Mouse (Mus musculus): ENCODE measurements at regions not wholly inside any gene's neighbourhood (a gene's known extent, or its start where the extent isn't known, plus 50 kb on each side); places are given as distances from the start of the nearest gene placed in this dataset.

DNA sequence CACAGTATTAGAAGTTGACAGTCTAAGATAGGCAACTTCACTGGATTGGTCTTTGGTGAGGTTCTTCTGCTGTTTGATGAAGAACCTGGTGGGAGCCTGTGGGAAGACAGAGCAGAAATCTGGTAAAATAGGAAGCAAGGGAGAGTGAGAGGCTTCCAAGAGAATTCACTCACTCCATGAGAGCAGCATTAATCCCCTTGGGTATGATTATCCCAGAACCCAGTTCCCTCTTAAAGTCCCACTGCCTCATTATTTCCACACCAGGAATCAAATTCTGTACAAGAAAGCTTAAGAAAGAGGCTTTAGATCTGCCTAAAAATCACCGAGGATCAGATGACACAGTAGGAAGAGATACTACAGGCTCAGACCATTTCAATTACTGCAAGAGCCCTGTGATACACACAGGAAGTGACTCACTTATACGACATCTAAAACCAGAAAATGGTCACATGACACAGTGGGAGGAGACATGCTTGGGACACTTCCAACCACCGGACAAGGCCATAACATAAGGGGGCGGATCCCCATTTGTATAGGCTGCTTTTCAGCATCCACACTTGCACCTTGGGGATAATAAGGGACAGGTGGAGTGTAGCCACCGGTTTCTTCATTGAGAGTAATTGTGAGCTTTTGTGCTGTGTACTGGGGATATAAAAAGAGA lies 168.2 kb downstream of the Cemip2 start:
- WGBS = 52% methylated on average over 5 of the region's 5 CpGs
- DNase-seq = no peak
- TF ChIP-seq CTCF (IDR thresholded peaks at IDR 0.05; ENCODE audit: insufficient read depth, low read length) = no peak
- TF ChIP-seq POLR2A (IDR thresholded peaks at IDR 0.05; ENCODE audit: borderline replicate concordance, extremely low read depth, low read depth, low read length) = no peak
- Histone ChIP-seq H3K4me3 (replicated peaks; ENCODE audit: extremely low read depth, low read depth, low read length) (no peak overlapping the region), H3K4me1 (ENCODE audit: control insufficient read depth, insufficient read depth, low read length) (peaks cover 6% of the 10 kb centered on the region)

- TF ChIP-seq CTCF (IDR thresholded peaks at IDR 0.05; ENCODE audit: insufficient read depth, low read length) (no peak), POLR2A (IDR thresholded peaks at IDR 0.05; ENCODE audit: borderline replicate concordance, extremely low read depth, low read depth, low read length) (no peak)
- H3K4me3 ChIP-seq (replicated peaks; ENCODE audit: extremely low read depth, low read depth, low read length) = no peak overlapping the region
- no peak for DNase-seq
- WGBS = 72% methylated on average over 2 of the region's 2 CpGs
- no peaks in the 10 kb centered on the region; the same call in 1 of the 2 replicates for H3K4me1 ChIP-seq (ENCODE audit: control insufficient read depth, insufficient read depth, low read length)
These were observed 169.9 kb downstream of the Cemip2 start for GRCm38 (mm10) chr19:21948030-21948429.

DNA sequence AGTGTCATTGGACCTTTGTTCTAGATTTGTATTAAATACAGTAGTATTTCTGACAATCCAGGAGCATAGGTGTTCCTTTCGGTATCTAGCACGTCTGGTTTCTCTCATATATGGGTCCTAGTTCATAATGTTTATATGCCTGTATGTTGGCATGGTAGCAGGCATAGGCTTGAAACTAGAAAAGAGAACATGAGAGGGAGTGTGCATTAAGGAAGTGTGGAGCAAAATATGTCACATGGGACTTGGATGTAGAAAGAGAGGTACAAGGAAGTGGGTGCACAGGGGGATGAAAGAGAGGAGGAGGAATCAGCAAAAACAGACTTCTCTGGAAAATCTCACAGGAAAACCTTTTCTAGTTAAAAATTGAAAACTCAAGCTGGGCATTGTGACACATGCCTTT lies 176.2 kb upstream of the Trpm3 start:
- Histone ChIP-seq H3K4me3 (replicated peaks; ENCODE audit: extremely low read depth, low read depth, low read length) (no peak overlapping the region), H3K4me1 (ENCODE audit: control insufficient read depth, insufficient read depth, low read length) (no peaks in the 10 kb centered on the region)
- no peak for DNase-seq
- 90% methylated on average over 2 of the region's 2 CpGs for WGBS
- TF ChIP-seq CTCF (IDR thresholded peaks at IDR 0.05; ENCODE audit: insufficient read depth, low read length) (no peak), POLR2A (IDR thresholded peaks at IDR 0.05; ENCODE audit: borderline replicate concordance, extremely low read depth, low read depth, low read length) (no peak)

- H3K4me3 ChIP-seq (replicated peaks; ENCODE audit: extremely low read depth, low read depth, low read length) = no peak overlapping the region
- 77% methylated on average over 4 of the region's 4 CpGs for WGBS
- no peak for TF ChIP-seq POLR2A (IDR thresholded peaks at IDR 0.05; ENCODE audit: borderline replicate concordance, extremely low read depth, low read depth, low read length)
- no peak for TF ChIP-seq CTCF (IDR thresholded peaks at IDR 0.05; ENCODE audit: insufficient read depth, low read length)
- H3K4me1 ChIP-seq (ENCODE audit: control insufficient read depth, insufficient read depth, low read length) = no peaks in the 10 kb centered on the region
- DNase-seq = no peak
These were observed 149.0 kb upstream of the Trpm3 start for GRCm38 (mm10) chr19:21989857-21990256.

GRCm38 (mm10) chr19:21990970-21991369 lies 147.9 kb upstream of the Trpm3 start:
- H3K4me1 ChIP-seq (ENCODE audit: control insufficient read depth, insufficient read depth, low read length) = no peaks in the 10 kb centered on the region
- no peak for DNase-seq
- 73% methylated on average over 4 of the region's 4 CpGs for WGBS
- no peak overlapping the region for H3K4me3 ChIP-seq (replicated peaks; ENCODE audit: extremely low read depth, low read depth, low read length)
- TF ChIP-seq POLR2A (IDR thresholded peaks at IDR 0.05; ENCODE audit: borderline replicate concordance, extremely low read depth, low read depth, low read length) (no peak), CTCF (IDR thresholded peaks at IDR 0.05; ENCODE audit: insufficient read depth, low read length) (no peak)

DNA sequence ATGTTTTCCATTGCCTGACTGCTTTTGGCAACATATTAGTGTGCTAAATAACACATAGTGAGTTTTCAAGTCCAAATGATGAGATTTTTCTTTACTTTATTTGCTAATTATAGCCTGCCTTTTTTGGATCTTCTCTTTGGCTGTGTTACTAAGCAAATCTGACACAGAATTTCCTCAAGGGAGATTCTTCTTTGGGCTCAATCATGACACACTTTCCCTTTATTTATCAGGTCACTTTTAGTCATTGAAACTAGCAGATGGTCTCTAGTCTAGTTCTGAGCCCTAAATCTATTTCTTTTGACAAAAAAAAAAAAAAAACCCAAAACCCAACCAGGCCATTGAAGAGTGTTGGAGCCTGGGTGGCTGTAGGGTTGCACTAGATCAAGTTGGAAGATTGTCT lies 147.4 kb upstream of the Trpm3 start:
- no peak for DNase-seq
- no peak overlapping the region for H3K4me3 ChIP-seq (replicated peaks; ENCODE audit: extremely low read depth, low read depth, low read length)
- H3K4me1 ChIP-seq (ENCODE audit: control insufficient read depth, insufficient read depth, low read length) = no peaks in the 10 kb centered on the region
- TF ChIP-seq CTCF (IDR thresholded peaks at IDR 0.05; ENCODE audit: insufficient read depth, low read length) (no peak), POLR2A (IDR thresholded peaks at IDR 0.05; ENCODE audit: borderline replicate concordance, extremely low read depth, low read depth, low read length) (no peak)

DNA sequence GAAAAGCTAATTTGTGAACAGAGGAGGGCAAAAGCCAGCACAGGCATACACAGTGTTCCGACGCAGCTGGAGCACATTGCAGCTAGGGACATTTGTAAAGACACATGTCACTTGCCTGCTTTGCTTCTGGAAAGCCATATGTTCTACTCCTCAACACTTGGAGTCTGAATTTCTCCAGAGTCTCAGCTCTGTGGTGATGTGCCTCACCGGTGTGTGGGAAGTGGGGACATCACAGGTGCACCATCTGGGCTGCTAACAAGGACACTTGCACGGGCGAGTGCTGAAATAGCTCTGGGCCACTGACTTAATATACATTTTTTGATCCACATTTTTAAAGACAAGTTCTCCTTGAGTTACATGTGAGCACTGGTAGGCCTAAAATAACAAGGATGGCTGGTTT lies 139.2 kb upstream of the Trpm3 start:
- Histone ChIP-seq H3K4me3 (replicated peaks; ENCODE audit: extremely low read depth, low read depth, low read length) (no peak overlapping the region), H3K4me1 (ENCODE audit: control insufficient read depth, insufficient read depth, low read length) (no peaks in the 10 kb centered on the region)
- no peak for DNase-seq
- TF ChIP-seq CTCF (IDR thresholded peaks at IDR 0.05; ENCODE audit: insufficient read depth, low read length) = no peak
- TF ChIP-seq POLR2A (IDR thresholded peaks at IDR 0.05; ENCODE audit: borderline replicate concordance, extremely low read depth, low read depth, low read length) = no peak
- WGBS = 86% methylated on average over 5 of the region's 5 CpGs

GRCm38 (mm10) chr19:22008053-22008935 lies 130.6 kb upstream of the Trpm3 start:
- no peak for TF ChIP-seq POLR2A (IDR thresholded peaks at IDR 0.05; ENCODE audit: borderline replicate concordance, extremely low read depth, low read depth, low read length)
- no peak for TF ChIP-seq CTCF (IDR thresholded peaks at IDR 0.05; ENCODE audit: insufficient read depth, low read length)
- Histone ChIP-seq H3K4me3 (replicated peaks; ENCODE audit: extremely low read depth, low read depth, low read length) (no peak overlapping the region), H3K4me1 (ENCODE audit: control insufficient read depth, insufficient read depth, low read length) (no peaks in the 10 kb centered on the region)
- DNase-seq = no peak
- 87% methylated on average over 13 of the region's 13 CpGs for WGBS

- no peak for DNase-seq
- 72% methylated on average over 5 of the region's 5 CpGs for WGBS
- H3K4me3 ChIP-seq (replicated peaks; ENCODE audit: extremely low read depth, low read depth, low read length) = no peak overlapping the region
- no peak for TF ChIP-seq CTCF (IDR thresholded peaks at IDR 0.05; ENCODE audit: insufficient read depth, low read length)
- TF ChIP-seq POLR2A (IDR thresholded peaks at IDR 0.05; ENCODE audit: borderline replicate concordance, extremely low read depth, low read depth, low read length) = no peak
- H3K4me1 ChIP-seq (ENCODE audit: control insufficient read depth, insufficient read depth, low read length) = no peaks in the 10 kb centered on the region
These were observed 128.6 kb upstream of the Trpm3 start for GRCm38 (mm10) chr19:22010239-22010638.
